Mouse (Mus musculus): ENCODE data around the gene Snrnp70. TPM values are rescaled to one million over a fixed set of nuclear protein-coding genes. Genes with fewer than 3 reads are reported as not detected.
"Not testable (repeated sequence)": the region's sequence is repeated elsewhere in the genome, so short reads cannot be mapped to it uniquely, and the experiment has no call there.

Gene Snrnp70
- polyA plus RNA-seq, 1 experiment from 2014 or later = 191 TPM

DNA sequence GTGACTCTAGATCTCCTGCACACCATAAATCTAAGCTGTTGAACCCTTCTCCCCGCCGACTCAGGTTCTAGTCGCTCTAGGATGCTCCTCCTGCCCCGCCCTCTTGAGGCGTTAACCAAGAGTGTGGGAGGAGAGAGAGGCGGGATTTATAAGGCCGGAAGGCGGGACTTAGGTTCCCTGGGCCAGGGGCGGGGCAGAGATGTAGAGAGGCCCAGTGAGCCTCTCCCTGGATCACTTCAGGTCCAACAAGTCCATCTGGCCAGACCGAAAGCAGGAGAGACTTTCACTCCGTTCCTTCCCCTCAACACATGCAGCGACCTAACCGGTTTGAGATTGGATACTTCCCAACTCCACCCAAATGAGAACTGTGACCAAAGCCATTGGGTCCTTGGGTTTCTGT, 32.7 kb downstream of the Snrnp70 start:
- WGBS = 3% methylated on average over 13 of the region's 13 CpGs
- no peak for ATAC-seq (ENCODE audit: low read depth)
- Histone ChIP-seq H3K4me3 (ENCODE audit: low read length) (no peak overlapping the region), H3K4me2 (ENCODE audit: low read depth, low read length) (no peak overlapping the region), H3K4me1 (replicated peaks; ENCODE audit: control insufficient read depth, insufficient read depth, low read length) (peaks cover 25% of the 10 kb centered on the region), H3K9ac (ENCODE audit: low read length) (no peak overlapping the region), H3K9me3 (ENCODE audit: control insufficient read depth, low read length) (no peaks in the 10 kb centered on the region), H3K27ac (ENCODE audit: low read length) (no peak overlapping the region), H3K36me3 (ENCODE audit: control insufficient read depth, insufficient read depth, low read length) (no peaks in the 10 kb centered on the region), H3K27me3 (ENCODE audit: control insufficient read depth, insufficient read depth, low read depth, low read length) (peaks cover 55% of the 10 kb centered on the region)

DNA sequence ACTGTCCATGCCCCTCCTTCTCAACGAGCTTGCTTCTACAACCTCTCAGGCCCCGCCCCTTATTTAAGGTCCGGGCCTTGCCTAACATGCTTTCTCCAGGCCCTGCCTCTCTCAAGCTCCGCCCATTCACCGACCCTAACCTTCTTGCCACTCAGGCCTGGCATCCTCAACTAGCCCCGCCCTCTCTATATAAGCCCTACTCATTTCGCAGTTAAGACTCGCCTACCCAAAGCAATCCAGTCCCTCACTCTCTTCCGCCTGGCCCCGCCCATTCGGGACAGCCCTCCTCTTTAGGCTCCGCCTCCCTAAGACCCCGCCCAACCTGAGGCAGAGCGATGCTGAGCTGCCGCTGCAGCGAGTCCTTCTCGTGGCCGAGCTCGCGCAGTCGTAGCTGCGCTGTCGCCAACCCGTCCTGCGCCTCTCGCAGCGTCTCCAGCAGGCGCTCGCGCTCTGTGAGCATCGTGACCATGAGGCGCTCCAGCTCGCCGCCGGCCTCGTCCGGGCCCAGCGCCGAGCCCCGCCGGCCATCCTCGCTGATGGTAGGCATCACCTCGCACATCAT, 34.2 kb downstream of the Snrnp70 start:
- Histone ChIP-seq H3K27me3 (ENCODE audit: control insufficient read depth, insufficient read depth, low read depth, low read length) (peaks cover 53% of the 10 kb centered on the region), H3K36me3 (ENCODE audit: control insufficient read depth, insufficient read depth, low read length) (no peaks in the 10 kb centered on the region), H3K9me3 (ENCODE audit: control insufficient read depth, low read length) (no peaks in the 10 kb centered on the region), H3K4me1 (replicated peaks; ENCODE audit: control insufficient read depth, insufficient read depth, low read length) (peaks cover 18% of the 10 kb centered on the region), H3K27ac (ENCODE audit: low read length) (no peak overlapping the region), H3K4me2 (ENCODE audit: low read depth, low read length) (peak overlapping the region; percentile 83), H3K9ac (ENCODE audit: low read length) (peak overlapping the region; percentile 63), H3K4me3 (ENCODE audit: low read length) (peak overlapping the region; percentile 49)
- peak; percentile 87 for ATAC-seq (ENCODE audit: low read depth)
- WGBS = under 1% methylated on average over 43 of the region's 43 CpGs

DNA sequence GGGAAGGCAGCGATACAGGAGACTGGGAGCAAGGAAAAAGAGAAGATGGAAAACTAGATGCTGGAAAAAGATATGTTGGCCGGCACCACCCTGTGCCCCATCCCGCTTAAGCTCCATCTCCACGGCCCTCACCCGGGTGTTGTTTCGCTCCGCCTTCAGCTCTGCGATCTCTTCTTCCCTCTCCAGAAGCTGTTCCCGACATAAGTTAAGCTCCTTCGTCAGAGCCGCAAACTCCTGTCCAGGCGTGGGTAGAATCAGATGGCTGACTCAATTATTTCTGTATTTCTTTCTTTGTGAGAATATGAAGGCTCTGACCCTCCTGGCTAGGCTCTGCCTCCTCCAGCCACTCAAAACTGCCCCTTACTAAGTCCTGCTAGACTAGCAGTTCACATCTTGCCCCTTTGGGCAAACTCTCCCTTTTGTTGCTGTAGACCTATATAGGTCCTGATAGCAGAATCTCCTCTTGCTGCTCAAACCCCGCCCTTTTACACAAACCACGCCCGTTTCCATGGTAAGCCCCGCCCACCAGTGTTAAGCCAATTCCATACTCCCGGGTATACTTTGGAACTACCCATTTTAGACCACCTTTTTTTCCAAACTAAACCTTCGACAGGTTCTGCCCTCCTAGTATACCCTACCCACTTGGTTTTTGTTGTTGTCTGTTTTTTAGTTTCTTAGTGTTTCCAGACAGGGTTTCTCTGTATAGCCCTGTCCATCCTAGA, 35.0 kb downstream of the Snrnp70 start:
- peak; percentile 0; the same call in 1 of the 2 replicates for ATAC-seq (ENCODE audit: low read depth)
- Histone ChIP-seq H3K9me3 (ENCODE audit: control insufficient read depth, low read length) (no peaks in the 10 kb centered on the region), H3K4me2 (ENCODE audit: low read depth, low read length) (peak overlapping the region; percentile 83; the same call in 1 of the 2 replicates), H3K4me3 (ENCODE audit: low read length) (no peak overlapping the region), H3K27ac (ENCODE audit: low read length) (no peak overlapping the region), H3K27me3 (ENCODE audit: control insufficient read depth, insufficient read depth, low read depth, low read length) (peaks cover 47% of the 10 kb centered on the region), H3K36me3 (ENCODE audit: control insufficient read depth, insufficient read depth, low read length) (no peaks in the 10 kb centered on the region), H3K4me1 (replicated peaks; ENCODE audit: control insufficient read depth, insufficient read depth, low read length) (peaks cover 13% of the 10 kb centered on the region), H3K9ac (ENCODE audit: low read length) (no peak overlapping the region)
- 45% methylated on average over 18 of the region's 18 CpGs for WGBS

DNA sequence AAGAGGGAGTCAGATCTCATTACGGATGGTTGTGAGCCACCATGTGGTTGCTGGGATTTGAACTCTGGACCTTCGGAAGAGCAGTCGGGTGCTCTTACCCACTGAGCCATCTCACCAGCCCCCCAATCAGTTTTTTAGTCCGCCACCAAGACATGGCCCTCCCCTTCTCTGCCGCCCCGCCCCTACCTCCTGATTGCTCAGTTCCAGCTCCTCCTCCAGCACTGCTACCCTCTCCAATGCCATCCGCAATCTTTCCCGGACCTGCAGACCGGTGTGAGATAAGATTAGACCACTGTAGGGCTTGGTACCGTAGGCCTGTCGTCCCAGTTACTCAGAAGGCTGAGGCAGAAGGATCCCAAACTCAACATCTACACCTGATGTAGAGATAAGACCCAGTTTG, 36.5 kb downstream of the Snrnp70 start:
- H3K4me2 ChIP-seq (ENCODE audit: low read depth, low read length); H3K27ac ChIP-seq (ENCODE audit: low read length); H3K4me3 ChIP-seq (ENCODE audit: low read length); H3K9me3 ChIP-seq (ENCODE audit: control insufficient read depth, low read length); H3K36me3 ChIP-seq (ENCODE audit: control insufficient read depth, insufficient read depth, low read length); ATAC-seq (ENCODE audit: low read depth); H3K9ac ChIP-seq (ENCODE audit: low read length): not testable (repeated sequence)
- Histone ChIP-seq H3K4me1 (replicated peaks; ENCODE audit: control insufficient read depth, insufficient read depth, low read length) (peaks cover 13% of the 10 kb centered on the region), H3K27me3 (ENCODE audit: control insufficient read depth, insufficient read depth, low read depth, low read length) (peaks cover 38% of the 10 kb centered on the region)
- 59% methylated on average over 10 of the region's 11 CpGs for WGBS

DNA sequence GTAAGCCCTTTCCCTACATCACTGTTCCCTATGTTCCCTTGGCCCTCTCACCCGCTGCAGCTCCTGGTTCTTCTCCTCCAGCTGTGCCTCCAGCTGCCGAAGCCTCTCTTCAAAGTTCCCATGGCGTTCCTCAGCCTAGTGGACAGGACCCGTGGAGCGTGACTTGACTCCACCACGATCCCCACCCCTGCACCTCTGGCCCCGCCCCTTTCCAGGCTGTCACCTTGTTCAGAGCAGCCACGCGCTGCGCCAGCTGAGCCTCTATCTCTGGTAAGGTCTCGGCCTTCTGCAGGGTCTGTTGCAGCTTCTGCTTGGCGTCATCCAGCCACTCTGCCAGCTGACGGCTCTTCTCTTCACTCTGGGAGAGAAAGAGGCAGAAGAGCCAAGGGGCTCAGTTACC, 39.5 kb downstream of the Snrnp70 start:
- no peak overlapping the region for H3K4me3 ChIP-seq (ENCODE audit: low read length)
- no peak overlapping the region for H3K27ac ChIP-seq (ENCODE audit: low read length)
- peaks cover 14% of the 10 kb centered on the region for H3K27me3 ChIP-seq (ENCODE audit: control insufficient read depth, insufficient read depth, low read depth, low read length)
- H3K9ac ChIP-seq (ENCODE audit: low read length) = no peak overlapping the region
- 35% methylated on average over 13 of the region's 13 CpGs for WGBS
- ATAC-seq (ENCODE audit: low read depth) = 0 out of 2 replicates have a peak, but pooled peaks have one; percentile 4
- H3K36me3 ChIP-seq (ENCODE audit: control insufficient read depth, insufficient read depth, low read length) = no peaks in the 10 kb centered on the region
- H3K9me3 ChIP-seq (ENCODE audit: control insufficient read depth, low read length) = no peaks in the 10 kb centered on the region
- no peak overlapping the region for H3K4me2 ChIP-seq (ENCODE audit: low read depth, low read length)
- no peaks in the 10 kb centered on the region for H3K4me1 ChIP-seq (replicated peaks; ENCODE audit: control insufficient read depth, insufficient read depth, low read length)

DNA sequence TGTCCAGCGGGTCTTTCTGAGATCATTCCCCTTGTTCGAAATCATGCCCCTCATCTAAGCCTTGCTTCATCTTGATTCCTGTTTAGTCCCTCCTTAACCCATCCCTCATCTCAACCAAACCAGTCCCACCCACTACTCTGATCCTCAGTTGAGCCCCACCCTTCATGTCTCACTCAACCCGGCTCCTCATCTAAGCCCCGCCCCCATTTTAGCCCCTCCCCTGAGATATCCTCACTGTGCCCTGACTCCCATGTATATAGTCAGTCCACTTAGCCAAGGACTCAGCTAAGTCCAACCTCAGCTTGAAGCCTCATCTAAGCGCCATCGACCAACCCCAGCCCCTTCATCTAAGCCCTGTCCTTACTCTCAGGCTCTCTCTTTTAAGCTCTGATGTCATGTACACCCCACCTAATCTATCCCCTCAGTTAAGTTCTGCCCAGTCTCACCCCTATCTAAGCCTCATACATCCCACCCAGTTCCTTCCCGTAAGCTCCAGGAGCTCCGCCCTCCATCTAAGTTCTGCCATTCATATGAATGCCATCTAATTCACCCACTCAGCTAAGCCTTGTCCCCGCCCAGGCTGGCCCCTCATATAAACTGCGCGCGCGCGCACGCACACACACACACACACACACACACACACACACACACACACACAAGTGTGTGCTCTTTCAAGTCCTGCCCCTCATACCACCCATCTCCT, 40.1 kb downstream of the Snrnp70 start:
- no peaks in the 10 kb centered on the region for H3K4me1 ChIP-seq (replicated peaks; ENCODE audit: control insufficient read depth, insufficient read depth, low read length)
- H3K4me2 ChIP-seq (ENCODE audit: low read depth, low read length) = no peak overlapping the region
- H3K27ac ChIP-seq (ENCODE audit: low read length) = no peak overlapping the region
- no peak overlapping the region for H3K9ac ChIP-seq (ENCODE audit: low read length)
- WGBS = 62% methylated on average over 15 of the region's 15 CpGs
- no peaks in the 10 kb centered on the region for H3K36me3 ChIP-seq (ENCODE audit: control insufficient read depth, insufficient read depth, low read length)
- H3K4me3 ChIP-seq (ENCODE audit: low read length) = no peak overlapping the region
- no peaks in the 10 kb centered on the region for H3K9me3 ChIP-seq (ENCODE audit: control insufficient read depth, low read length)
- H3K27me3 ChIP-seq (ENCODE audit: control insufficient read depth, insufficient read depth, low read depth, low read length) = peaks cover 8% of the 10 kb centered on the region
- 0 out of 2 replicates have a peak, but pooled peaks have one; percentile 23 for ATAC-seq (ENCODE audit: low read depth)

DNA sequence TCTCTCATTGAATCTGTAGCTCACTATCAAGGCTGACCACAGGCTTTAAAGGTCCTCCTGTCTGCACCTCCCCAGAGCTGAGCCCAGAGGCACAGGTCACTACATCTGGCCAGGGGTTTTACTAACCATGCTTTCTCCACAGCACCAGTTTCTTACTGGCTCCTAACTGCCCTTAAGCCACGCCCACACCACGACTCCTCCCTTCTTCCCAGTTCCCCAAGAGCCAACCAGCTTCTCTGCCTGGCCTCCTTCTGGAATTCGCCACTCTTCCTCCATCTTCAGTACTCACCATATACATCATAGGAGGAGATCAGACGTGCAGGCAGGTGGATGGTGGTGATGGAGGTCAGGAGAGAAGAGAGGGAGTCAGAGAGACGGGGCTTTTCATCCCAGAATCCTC, 42.5 kb downstream of the Snrnp70 start:
- ATAC-seq (ENCODE audit: low read depth) = no peak
- no peaks in the 10 kb centered on the region for H3K27me3 ChIP-seq (ENCODE audit: control insufficient read depth, insufficient read depth, low read depth, low read length)
- 22% methylated on average over 5 of the region's 5 CpGs for WGBS

DNA sequence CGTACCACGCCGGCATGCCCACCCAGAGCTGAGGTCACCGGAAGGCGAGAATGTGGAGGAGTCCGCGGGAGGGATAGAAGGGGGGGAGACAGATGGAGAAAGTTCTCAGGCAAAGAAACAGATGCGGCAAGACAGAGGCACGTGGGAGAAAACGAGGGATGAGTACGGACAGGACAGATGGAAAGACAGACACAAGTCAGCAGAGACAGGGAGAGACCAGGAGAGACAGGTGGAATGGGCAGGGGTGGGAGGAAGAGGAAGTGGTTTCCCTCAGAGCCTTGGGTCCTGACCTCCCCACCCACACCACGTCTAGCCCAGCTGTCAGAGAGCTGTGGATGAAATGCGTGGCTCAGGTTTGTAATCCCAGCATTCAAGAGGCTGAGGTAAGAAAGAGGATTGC, 48.6 kb downstream of the Snrnp70 start:
- Histone ChIP-seq H3K9me3 (ENCODE audit: control insufficient read depth, low read length) (no peaks in the 10 kb centered on the region), H3K36me3 (ENCODE audit: control insufficient read depth, insufficient read depth, low read length) (no peaks in the 10 kb centered on the region), H3K4me2 (ENCODE audit: low read depth, low read length) (no peak overlapping the region), H3K4me1 (replicated peaks; ENCODE audit: control insufficient read depth, insufficient read depth, low read length) (no peaks in the 10 kb centered on the region), H3K27me3 (ENCODE audit: control insufficient read depth, insufficient read depth, low read depth, low read length) (no peaks in the 10 kb centered on the region), H3K27ac (ENCODE audit: low read length) (no peak overlapping the region), H3K4me3 (ENCODE audit: low read length) (no peak overlapping the region), H3K9ac (ENCODE audit: low read length) (no peak overlapping the region)
- no peak for ATAC-seq (ENCODE audit: low read depth)
- whole genome bisulfite sequencing = 61% methylated on average over 13 of the region's 13 CpGs

More for the DNA sequence above, 42.5 kb downstream of the Snrnp70 start:
- Histone ChIP-seq H3K9ac (ENCODE audit: low read length) (no peak overlapping the region), H3K4me3 (ENCODE audit: low read length) (no peak overlapping the region), H3K9me3 (ENCODE audit: control insufficient read depth, low read length) (no peaks in the 10 kb centered on the region), H3K4me1 (replicated peaks; ENCODE audit: control insufficient read depth, insufficient read depth, low read length) (no peaks in the 10 kb centered on the region), H3K4me2 (ENCODE audit: low read depth, low read length) (no peak overlapping the region), H3K36me3 (ENCODE audit: control insufficient read depth, insufficient read depth, low read length) (no peaks in the 10 kb centered on the region), H3K27ac (ENCODE audit: low read length) (no peak overlapping the region)

DNA sequence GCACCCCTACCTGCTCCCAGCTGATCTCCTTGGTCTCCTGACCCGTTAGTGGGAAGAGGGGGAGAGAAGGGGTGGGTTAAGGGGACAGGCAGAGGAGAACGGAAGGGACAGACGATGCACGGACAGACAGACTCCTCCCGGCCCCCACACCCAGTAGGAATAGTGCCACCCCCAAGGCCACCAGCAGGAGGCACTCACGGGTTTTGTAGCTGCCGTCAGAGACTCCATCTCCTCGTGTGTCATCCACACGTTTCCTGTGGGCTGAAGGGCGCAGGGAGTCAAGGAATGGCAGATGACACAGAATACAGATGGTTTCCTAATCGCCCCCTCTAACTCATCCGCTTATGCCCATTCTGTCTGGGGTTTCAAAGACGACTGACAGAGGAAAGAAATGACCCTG, 52.0 kb downstream of the Snrnp70 start:
- H3K9me3 ChIP-seq (ENCODE audit: control insufficient read depth, low read length) = no peaks in the 10 kb centered on the region
- H3K36me3 ChIP-seq (ENCODE audit: control insufficient read depth, insufficient read depth, low read length) = no peaks in the 10 kb centered on the region
- 20% methylated on average over 13 of the region's 13 CpGs for WGBS
- H3K4me3 ChIP-seq (ENCODE audit: low read length) = no peak overlapping the region
- no peak overlapping the region for H3K27ac ChIP-seq (ENCODE audit: low read length)
- ATAC-seq (ENCODE audit: low read depth) = no peak
- H3K9ac ChIP-seq (ENCODE audit: low read length) = no peak overlapping the region
- H3K4me1 ChIP-seq (replicated peaks; ENCODE audit: control insufficient read depth, insufficient read depth, low read length) = peaks cover 25% of the 10 kb centered on the region
- no peak overlapping the region for H3K4me2 ChIP-seq (ENCODE audit: low read depth, low read length)
- no peaks in the 10 kb centered on the region for H3K27me3 ChIP-seq (ENCODE audit: control insufficient read depth, insufficient read depth, low read depth, low read length)
